Mouse (Mus musculus): ENCODE results near the gene Fbxl13.

GRCm38 (mm10) chr5:21677939-21678338 lies 32.5 kb upstream of the Fbxl13 start:
- TF ChIP-seq CTCF (conservative IDR thresholded peaks at IDR 0.05 in 1 of 2, IDR thresholded peaks at IDR 0.05 in 1 of 2; ENCODE audit: low read depth in 2 of 2, low read length in 2 of 2): no peak
- no peak for TF ChIP-seq BHLHE40 (IDR thresholded peaks at IDR 0.05; ENCODE audit: low read depth, low read length)
- TF ChIP-seq E2F4 (IDR thresholded peaks at IDR 0.05; ENCODE audit: insufficient replicate concordance, low read depth, low read length): no peak

Data from CH12.LX (cell line).